Mouse (Mus musculus) T-helper 2 cell (primary cell): ENCODE data around the gene Dlx6.

Experiments used
- in situ Hi-C: fragments of 300-600 bp; cut with MboI, MseI; formaldehyde crosslinking; loops from one replicate; pipeline ENCODE4 v1.15.1; 2025; ENCODE audit warnings: high pct_unique_total_duplicates

Gene Dlx6

DNA sequence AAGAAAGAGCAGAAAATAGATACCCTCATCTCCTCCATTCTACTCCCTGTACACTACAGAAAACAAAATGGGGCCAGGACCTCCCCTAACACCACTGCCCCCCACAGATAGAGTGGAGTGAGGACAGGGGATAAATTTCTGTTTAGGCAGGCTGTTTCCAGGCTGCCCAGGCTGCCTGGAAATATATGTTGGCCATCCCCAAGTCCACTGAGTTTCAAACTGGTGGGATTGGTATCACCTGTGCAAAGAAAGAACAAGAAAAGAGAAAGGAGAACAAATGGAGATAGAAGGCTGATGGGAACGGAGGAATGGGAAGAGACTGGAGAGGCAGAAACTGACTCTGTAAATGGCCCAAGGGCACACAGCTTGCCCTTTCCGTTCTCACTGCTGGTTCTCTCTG, 13.1 kb downstream of the Dlx6 start:
- in situ Hi-C loops, result no loop called here

DNA sequence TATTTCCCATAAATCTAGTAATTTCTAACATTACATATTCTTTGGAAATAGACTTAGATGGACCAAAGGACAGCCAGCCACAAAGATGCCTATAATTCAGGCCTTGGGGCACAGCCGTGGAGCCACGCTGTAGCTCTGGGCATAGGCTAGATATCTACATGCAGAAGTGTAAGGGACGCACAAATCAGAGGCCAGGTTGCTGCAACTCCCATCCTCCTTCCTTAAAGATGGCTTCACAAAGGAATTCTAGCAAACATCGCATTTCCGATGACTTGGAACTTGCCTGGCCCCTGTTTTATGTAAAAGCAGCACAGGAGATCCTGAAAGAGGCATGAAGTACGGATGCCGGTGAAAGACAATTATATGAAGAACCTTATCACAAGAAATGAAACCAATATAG, 13.6 kb downstream of the Dlx6 start:
- in situ Hi-C loops, result no loop called here

- in situ Hi-C loops, result no loop called here
Observed at GRCm38 (mm10) chr6:6877346-6877910, 14.3 kb downstream of the Dlx6 start.

DNA sequence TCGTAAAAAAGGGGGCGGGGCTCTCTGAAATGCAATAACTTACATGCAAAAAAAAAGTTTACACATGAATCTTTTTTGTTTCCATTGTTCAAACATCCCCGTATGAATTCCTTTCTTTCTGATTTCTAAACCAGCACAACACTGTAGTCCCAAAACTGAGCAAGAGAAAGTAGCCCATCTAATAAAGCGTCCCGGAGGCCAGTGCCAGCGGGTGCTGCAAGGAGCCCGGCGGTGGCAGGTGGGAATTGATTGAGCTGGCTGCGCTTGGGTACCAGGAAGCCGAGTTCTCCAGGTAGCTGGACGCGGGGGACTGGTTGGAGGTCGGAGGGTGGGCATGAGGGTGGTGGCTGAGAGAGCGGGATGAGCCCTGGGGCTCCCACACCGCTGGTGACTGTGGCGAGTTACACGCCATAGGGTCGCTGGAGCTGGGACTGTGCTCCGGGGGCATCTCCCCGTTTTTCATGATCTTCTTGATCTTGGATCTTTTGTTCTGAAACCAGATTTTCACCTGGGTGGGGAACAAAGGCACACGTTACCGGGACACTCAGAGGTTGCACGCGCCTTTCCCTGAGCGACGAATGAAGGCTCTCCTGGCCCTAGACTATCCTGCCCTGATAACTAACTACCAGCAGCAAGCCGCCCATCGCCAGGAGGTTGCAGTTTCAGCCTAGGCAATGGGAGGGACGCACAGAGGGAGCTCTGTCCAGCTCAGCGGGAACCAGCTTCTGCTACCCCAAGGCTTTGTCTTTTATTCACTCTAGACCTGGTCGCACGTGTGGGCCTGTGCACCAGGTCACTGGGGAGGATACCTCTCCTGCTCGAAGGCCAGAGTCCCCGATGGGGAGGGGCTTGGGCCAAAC, 15.1 kb downstream of the Dlx6 start:
- in situ Hi-C loops, result no loop called here

- in situ Hi-C loops, result no loop called here
Observed at GRCm38 (mm10) chr6:6878841-6879291, 15.7 kb downstream of the Dlx6 start.

DNA sequence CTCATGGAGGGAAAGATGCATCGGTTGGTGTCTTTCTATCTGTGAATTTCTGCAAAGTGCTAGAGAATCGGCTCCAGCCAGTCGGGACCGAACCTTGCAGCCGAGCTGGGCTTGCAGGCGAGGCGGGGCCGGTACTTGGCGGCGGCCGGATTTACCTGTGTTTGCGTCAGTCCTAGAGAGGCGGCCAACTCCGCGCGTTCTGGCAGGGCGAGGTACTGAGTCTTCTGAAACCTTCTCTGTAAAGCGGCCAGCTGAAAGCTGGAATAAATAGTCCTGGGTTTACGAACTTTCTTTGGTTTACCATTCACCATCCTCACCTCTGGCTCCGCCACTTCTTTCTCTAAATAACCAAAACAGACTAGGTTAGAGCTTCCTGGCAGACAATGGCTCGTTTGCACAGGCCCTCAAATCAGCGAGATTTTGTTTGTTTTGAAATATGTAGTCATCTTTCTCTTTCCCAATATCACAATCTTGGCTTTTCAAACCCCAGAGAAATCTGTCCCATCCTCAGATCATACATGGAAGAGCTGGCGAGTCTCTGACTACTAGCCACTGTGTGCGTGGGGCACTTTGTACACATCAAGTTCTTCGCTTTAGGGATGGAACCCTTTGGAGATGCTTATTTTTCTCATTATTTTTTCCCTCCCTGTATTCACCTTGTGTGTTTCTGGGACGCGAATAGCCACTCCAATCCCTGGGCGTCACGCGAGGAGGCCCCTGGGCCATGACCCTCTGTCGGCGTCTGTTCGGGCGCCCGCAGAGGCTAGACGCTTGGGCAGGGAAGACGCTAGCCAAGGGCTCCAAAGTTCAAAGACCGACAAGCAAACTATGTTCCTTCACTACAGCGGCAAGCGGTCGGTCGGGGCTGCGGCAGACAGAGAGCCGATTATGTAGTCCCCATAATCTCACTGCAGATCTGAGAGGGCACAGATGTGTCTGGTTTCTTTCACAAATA, 16.5 kb downstream of the Dlx6 start:
- in situ Hi-C loops, result no loop called here

DNA sequence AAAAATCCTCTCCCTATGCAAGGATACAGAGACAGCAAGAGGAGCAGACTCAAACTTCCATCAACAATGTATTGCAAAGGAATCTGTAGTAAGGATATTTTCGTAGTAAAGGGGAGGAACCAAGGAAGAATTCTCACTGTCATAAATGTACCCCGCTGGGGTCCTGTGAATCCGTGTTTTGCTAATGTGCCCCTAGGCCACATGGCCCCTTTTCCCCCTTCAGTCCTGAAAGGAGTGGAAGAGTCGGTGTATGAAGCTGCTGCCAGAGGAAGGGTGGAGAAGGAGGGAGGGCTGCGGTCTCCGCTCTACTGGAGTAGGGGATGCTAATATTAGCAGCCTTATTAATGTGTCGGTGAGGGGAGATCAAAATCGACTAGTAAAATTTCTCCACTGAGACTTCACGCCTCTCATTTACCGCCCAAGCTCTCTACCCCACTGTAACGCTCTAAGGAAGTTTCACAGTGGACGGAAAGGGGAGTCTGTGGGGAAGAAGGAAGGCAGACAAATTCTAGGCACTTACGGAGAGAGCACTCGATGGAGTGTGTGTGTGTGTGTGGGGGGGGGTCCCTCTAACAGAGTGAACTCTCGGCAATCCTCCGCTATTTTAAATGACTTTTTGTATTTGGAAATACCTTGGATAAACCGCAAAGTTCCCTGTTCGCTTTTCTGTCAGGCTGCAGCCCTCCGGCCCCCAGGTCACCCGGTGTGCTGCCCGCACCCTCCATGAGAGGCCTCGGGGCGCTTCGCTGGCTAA, 17.4 kb downstream of the Dlx6 start:
- in situ Hi-C loops, result no loop called here

- in situ Hi-C loops, result no loop called here
Observed at GRCm38 (mm10) chr6:6881115-6881637, 18.0 kb downstream of the Dlx6 start.

DNA sequence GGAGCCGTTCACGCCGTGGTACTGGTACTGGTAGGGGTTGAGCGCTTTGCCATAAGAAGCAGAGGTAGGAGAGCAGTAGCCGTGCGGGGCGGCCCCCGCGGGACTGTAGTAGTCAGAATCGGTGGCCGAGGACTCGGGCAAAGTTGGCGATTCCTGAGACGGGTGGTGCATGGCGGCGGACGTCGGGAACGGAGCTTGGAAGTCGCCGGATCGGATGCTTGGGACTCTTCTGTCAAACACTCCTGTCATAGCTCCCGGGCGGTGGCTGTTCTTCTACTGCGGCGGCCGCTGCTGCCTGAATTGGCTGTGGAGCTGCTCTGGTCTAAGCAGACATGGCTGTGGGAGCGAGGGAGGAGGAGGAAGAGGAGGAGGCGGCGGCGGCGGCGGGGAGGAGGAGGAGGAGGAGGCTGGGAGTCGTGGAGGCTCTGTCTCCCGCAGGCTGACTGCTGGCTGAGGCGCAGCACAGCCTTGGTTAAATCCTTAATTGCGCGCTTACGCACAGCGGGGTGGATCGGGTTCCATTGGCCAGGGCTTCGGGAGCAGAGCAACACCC, 18.6 kb downstream of the Dlx6 start, which contains the start of gene Dlx5:
Gene Dlx5 (minus strand): TSS at position 448 of the 553 bp plus-strand sequence.
- in situ Hi-C loops, result no loop called here

DNA sequence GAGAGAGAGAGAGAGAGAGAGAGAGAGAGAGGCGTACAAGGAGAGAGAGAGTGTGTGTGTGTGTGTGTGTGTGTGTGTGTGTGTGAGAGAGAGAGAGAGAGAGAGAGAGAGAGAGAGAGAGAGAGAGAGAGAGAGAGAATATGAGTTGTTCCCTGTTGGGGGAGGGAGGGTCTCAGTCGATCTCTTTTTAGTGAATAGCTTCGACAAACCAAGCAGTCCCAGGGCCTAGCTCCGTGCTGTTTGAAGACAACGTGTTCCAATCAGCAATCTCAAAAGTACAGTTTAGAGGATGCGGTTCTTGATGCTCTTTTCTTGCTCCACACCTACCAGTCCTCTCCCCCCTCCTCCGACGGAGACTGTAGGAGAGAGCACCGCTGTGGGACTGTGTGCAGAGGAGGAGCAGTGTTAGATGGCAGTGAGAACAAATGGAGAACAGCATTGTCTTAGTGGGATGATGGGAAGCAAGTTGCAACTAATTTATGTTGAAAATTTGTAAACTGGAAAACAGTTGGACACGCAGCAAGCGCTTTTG, 19.2 kb downstream of the Dlx6 start:
- in situ Hi-C loops, result no loop called here

GRCm38 (mm10) chr6:6884897-6885296, 21.8 kb downstream of the Dlx6 start:
- in situ Hi-C loops, result no loop called here

GRCm38 (mm10) chr6:6886225-6886624, 23.1 kb downstream of the Dlx6 start:
- in situ Hi-C loops, result no loop called here

GRCm38 (mm10) chr6:6890047-6890446, 26.9 kb downstream of the Dlx6 start:
- in situ Hi-C loops, result no loop called here

GRCm38 (mm10) chr6:6909586-6909985, 46.5 kb downstream of the Dlx6 start:
- in situ Hi-C loops, result no loop called here

DNA sequence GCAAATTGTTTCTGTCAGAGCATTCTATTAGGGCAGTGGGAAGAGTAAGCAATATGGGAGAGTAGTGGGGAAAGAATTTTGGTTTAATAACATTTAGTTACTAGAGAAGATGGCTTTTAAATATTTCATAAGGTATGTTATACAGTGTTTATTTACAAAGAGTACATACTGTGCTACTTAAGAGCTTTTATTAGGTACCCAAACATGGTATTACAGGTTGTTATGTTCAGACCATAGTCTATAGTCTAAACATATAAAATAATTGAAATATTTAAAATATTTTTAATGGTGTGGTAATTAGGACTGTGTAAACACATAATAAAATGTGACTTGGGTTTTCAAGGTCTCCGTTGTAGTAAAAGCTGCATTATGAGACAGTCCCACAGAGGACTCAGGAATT, 51.2 kb downstream of the Dlx6 start:
- in situ Hi-C loops, result no loop called here

DNA sequence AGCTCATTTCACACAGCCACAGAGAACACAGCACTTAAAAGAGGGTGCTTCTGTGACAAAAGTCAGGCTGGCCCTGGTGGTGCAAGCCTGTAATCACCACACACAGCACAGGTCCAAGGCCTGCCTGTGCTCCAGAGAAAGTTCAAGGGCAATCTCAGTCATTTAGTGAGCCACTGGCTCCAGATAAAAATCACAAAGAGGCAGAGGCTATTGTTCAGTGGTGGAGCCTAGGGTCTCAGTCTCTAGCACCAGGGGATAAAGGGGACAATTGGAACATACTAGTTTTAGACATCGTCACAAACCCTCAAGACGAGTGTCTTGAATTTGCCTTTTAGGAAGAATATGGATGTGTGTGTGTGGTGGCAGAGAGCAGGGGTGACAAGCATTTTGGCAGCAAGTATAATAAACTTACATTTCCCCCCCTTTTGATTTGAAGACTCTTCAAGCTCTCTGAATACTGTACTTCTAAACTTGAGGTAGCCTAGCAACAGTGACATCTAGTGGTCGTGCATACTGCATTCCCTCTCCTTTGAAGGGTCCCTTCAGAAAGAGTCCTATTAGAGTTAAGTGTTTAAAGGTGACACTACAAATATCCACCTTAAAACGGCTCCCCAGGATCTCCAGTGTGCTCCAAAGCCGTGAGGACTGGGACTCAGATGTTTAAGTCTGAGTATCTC, 51.9 kb downstream of the Dlx6 start:
- in situ Hi-C loops, result no loop called here

- in situ Hi-C loops, result no loop called here
Observed at GRCm38 (mm10) chr6:6915526-6915915, 52.4 kb downstream of the Dlx6 start.

DNA sequence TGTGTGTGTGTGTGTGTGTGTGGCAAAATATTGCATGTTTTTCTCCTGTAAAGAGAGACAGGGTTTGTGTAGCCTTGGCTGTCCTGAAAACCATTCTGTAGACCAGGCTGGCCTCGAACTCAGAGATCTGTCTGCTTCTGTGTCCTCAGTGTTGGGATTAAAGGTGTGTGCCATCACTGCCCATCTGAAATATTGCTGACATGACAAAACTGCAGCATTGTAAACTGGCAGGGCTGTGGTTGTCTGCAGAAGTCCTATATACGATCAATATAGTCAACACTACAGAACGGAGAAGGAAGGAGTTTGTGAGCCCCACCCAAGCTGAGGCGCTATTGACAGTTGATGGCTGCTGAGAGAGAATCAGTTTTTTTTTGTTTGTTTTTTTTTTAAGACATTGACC, 54.2 kb downstream of the Dlx6 start:
- in situ Hi-C loops, result no loop called here
